Mouse (Mus musculus): Measurements from ENCODE around the gene Traf3.

GRCm38 (mm10) chr12:111159659-111160428 lies 6.3 kb upstream of the Traf3 start:
- no peak for TF ChIP-seq CTCF (IDR thresholded peaks at IDR 0.05; ENCODE audit: low read depth)
- TF ChIP-seq EP300 (IDR thresholded peaks at IDR 0.05; ENCODE audit: low read depth), result no peak

All from liver, embryonic 14.5 days (tissue).